Mouse (Mus musculus) myocyte (in vitro differentiated cells): ENCODE measurements around the gene Map2k4.

Experiments
- CEBPB ChIP-seq: IDR thresholded peaks from 2 replicates; pipeline ENCODE4 v1.6.1; 2011; ENCODE audit warnings: mild to moderate bottlenecking, moderate library complexity; ENCODE audit not compliant: poor library complexity, insufficient read depth, severe bottlenecking
- E2F4 ChIP-seq: IDR thresholded peaks from one replicate; pipeline ENCODE4 v1.6.1; 2011; ENCODE audit warnings: mild to moderate bottlenecking, control low read depth, moderate library complexity; ENCODE audit not compliant: insufficient read depth
- MAX ChIP-seq: IDR thresholded peaks from one replicate; pipeline ENCODE4 v1.6.1; 2011; ENCODE audit warnings: low read depth, mild to moderate bottlenecking, control low read depth
- MYOD1 ChIP-seq, 3 experiments: IDR thresholded peaks; one replicate each; pipeline ENCODE4 v1.6.1; 2011; ENCODE audit warnings: control low read depth in 2 of 3, low read depth in 2 of 3, mild to moderate bottlenecking in 2 of 3, moderate library complexity in 1 of 3; ENCODE audit not compliant: insufficient read length in 2 of 3, control insufficient read depth in 1 of 3
- MYOG ChIP-seq, 3 experiments: IDR thresholded peaks; one replicate each; pipeline ENCODE4 v1.6.1; 2011; ENCODE audit warnings: control low read depth in 2 of 3, low read depth in 2 of 3, mild to moderate bottlenecking in 2 of 3; ENCODE audit not compliant: insufficient read length in 2 of 3, control insufficient read depth in 1 of 3, insufficient read depth in 1 of 3
- POLR2A ChIP-seq: IDR thresholded peaks from one replicate; pipeline ENCODE4 v1.6.1; 2011; ENCODE audit warnings: low read depth, mild to moderate bottlenecking, control low read depth, moderate library complexity; ENCODE audit not compliant: insufficient read length
- POLR2AphosphoS2 ChIP-seq: IDR thresholded peaks from one replicate; pipeline ENCODE4 v1.6.1; 2011; ENCODE audit warnings: low read depth, control low read depth; ENCODE audit not compliant: insufficient read length
- REST ChIP-seq: IDR thresholded peaks from one replicate; pipeline ENCODE4 v1.6.1; 2011; ENCODE audit warnings: mild to moderate bottlenecking, control low read depth, moderate library complexity; ENCODE audit not compliant: insufficient read depth, insufficient read length
- SRF ChIP-seq: IDR thresholded peaks from one replicate; pipeline ENCODE4 v1.6.1; 2011; ENCODE audit warnings: low read depth; ENCODE audit not compliant: control insufficient read depth, insufficient read length
- TCF12 ChIP-seq: IDR thresholded peaks from one replicate; pipeline ENCODE4 v1.6.1; 2011; ENCODE audit warnings: mild to moderate bottlenecking, control low read depth; ENCODE audit not compliant: poor library complexity, insufficient read depth, severe bottlenecking
- TCF3 ChIP-seq: IDR thresholded peaks from one replicate; pipeline ENCODE4 v1.6.1; 2011; ENCODE audit warnings: low read depth, control low read depth; ENCODE audit not compliant: insufficient read length
- USF1 ChIP-seq: IDR thresholded peaks from one replicate; pipeline ENCODE4 v1.6.1; 2011; ENCODE audit warnings: low read depth, mild to moderate bottlenecking, control low read depth, moderate library complexity

DNA sequence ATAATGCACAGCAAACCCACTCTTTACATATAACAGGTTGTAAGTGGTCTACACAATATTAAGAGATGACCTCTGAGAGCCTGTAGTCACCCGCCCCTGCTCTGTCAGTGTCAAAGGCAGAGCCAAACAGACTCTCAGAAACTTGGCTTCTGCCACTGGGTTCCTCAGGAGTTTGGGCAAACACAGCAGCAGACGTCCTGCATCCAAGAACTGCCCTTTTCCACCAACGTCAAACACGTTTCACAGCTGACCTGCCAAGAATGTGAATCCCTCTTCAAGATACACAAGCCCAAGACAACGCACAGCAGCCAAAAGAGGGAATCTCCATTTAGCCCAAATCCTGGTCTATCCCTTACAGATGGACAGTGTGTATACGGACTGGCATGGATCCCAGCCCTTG, 147.8 kb downstream of the Map2k4 start:
- no peak for TF ChIP-seq POLR2A
- no peak for TF ChIP-seq POLR2AphosphoS2
- no peak for TF ChIP-seq MAX
- TF ChIP-seq MYOG (IDR thresholded peaks at IDR 0.05; ENCODE audit: control insufficient read depth in 1 of 3, insufficient read depth in 1 of 3, insufficient read length in 2 of 3, low read depth in 2 of 3) = no peak
- TF ChIP-seq USF1 = no peak
- TF ChIP-seq E2F4 = no peak
- TF ChIP-seq REST = no peak
- no peak for TF ChIP-seq TCF12
- TF ChIP-seq CEBPB = no peak
- no peak for TF ChIP-seq SRF
- no peak for TF ChIP-seq MYOD1 (IDR thresholded peaks at IDR 0.05; ENCODE audit: control insufficient read depth in 1 of 3, insufficient read length in 2 of 3, low read depth in 2 of 3)
- TF ChIP-seq TCF3 = no peak
